Mouse (Mus musculus) hindbrain, embryonic 15.5 days (tissue): Measurements from ENCODE around the gene Ctnnd2. TPM values are rescaled to one million over a fixed set of nuclear protein-coding genes. Genes with fewer than 3 reads are reported as not detected.

Experiments
- ATAC-seq: fragments of 200-750 bp; cut with Nextera tagmentation; 2 replicates; pipeline ENCODE4 v1.8.0; 2017; ENCODE audit warnings: low read depth, moderate number of reproducible peaks, moderate TSS enrichment; ENCODE audit not compliant: low FRiP score
- H3K27ac ChIP-seq: fragments of 300-500 bp; sonication (generic); replicated peaks from 2 replicates; pipeline ENCODE4 v1.5.1; 2015; ENCODE audit warnings: mild to moderate bottlenecking, inconsistent platforms
- H3K27me3 ChIP-seq: fragments of 300-500 bp; sonication (generic); 2 replicates; pipeline ENCODE4 v1.6.1; 2015; ENCODE audit warnings: control low read depth, inconsistent platforms
- H3K36me3 ChIP-seq: fragments of 300-500 bp; sonication (generic); 2 replicates; pipeline ENCODE4 v1.6.1; 2015; ENCODE audit warnings: control low read depth, inconsistent platforms
- H3K4me1 ChIP-seq: fragments of 300-500 bp; sonication (generic); replicated peaks from 2 replicates; pipeline ENCODE4 v1.6.1; 2015; ENCODE audit warnings: control low read depth, inconsistent platforms
- H3K4me2 ChIP-seq: fragments of 300-500 bp; sonication (generic); 2 replicates; pipeline ENCODE4 v1.6.1; 2015; ENCODE audit warnings: moderate library complexity, mild to moderate bottlenecking, inconsistent platforms
- H3K4me3 ChIP-seq: fragments of 300-500 bp; sonication (generic); 2 replicates; pipeline ENCODE4 v1.5.1; 2015; ENCODE audit warnings: mild to moderate bottlenecking, inconsistent platforms
- H3K9ac ChIP-seq: fragments of 300-500 bp; sonication (generic); 2 replicates; pipeline ENCODE4 v1.6.1; 2015; ENCODE audit warnings: inconsistent platforms
- H3K9me3 ChIP-seq: fragments of 300-500 bp; sonication (generic); 2 replicates; pipeline ENCODE4 v1.6.1; 2016; ENCODE audit warnings: control low read depth, inconsistent platforms
- whole genome bisulfite sequencing: fragments of 180-500 bp; shearing (Covaris S2); methylation state at CpG from one replicate; pipeline ENCODE4 v1.1.7; 2015; 5-methylcytosine and 5-hydroxymethylcytosine counted together
- polyA plus RNA-seq: library from polyadenylated mRNA; unstranded; fragments of >200 nt; fragmentation: Nextera tagmentation; extraction: Ambion mirVana; gene quantifications from 2 replicates; pipeline ENCODE4 v1.2.1, GENCODE M21; 2015

The Ctnnd2 gene
- polyA plus RNA-seq, 1 experiment from 2014 or later: 71.8 TPM

GRCm38 (mm10) chr15:30345754-30346153 is 173.4 kb downstream of the Ctnnd2 start:
- 94% methylated on average over 5 of the region's 5 CpGs for WGBS
- Histone ChIP-seq H3K4me1 (no peaks in the 10 kb centered on the region), H3K4me2 (no peak overlapping the region), H3K9ac (no peak overlapping the region), H3K36me3 (no peaks in the 10 kb centered on the region), H3K4me3 (no peak overlapping the region), H3K27ac (no peak overlapping the region), H3K27me3 (no peaks in the 10 kb centered on the region), H3K9me3 (no peaks in the 10 kb centered on the region)
- no peak for ATAC-seq

DNA sequence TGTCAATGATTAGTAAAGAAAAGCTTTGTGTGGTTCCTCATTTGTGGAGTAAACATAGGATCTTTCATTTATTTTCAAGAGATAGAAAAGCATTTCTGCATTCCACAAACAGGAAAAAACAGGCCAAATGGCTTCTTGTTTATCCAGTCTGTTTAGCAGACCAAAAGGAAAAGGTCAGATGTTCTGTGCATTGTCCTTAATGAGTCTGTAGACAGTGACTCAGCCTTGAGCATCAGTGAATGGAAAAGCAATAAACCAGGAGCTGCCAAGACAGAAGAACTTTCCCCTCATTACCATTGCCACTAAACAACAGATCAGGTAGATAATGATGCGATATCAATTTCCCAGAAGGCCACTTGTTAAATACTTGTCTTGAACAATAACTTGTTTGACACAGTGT is 192.1 kb downstream of the Ctnnd2 start:
- Histone ChIP-seq H3K36me3 (no peaks in the 10 kb centered on the region), H3K9me3 (no peaks in the 10 kb centered on the region), H3K4me1 (no peaks in the 10 kb centered on the region), H3K9ac (no peak overlapping the region), H3K27me3 (no peaks in the 10 kb centered on the region), H3K27ac (no peak overlapping the region), H3K4me3 (no peak overlapping the region), H3K4me2 (no peak overlapping the region)
- 80% methylated on average over 1 of the region's 1 CpGs for WGBS
- ATAC-seq: no peak

- Histone ChIP-seq H3K4me2 (no peak overlapping the region), H3K4me3 (no peak overlapping the region), H3K27ac (no peak overlapping the region), H3K27me3 (no peaks in the 10 kb centered on the region), H3K9me3 (no peaks in the 10 kb centered on the region), H3K36me3 (no peaks in the 10 kb centered on the region), H3K9ac (no peak overlapping the region), H3K4me1 (peaks cover 15% of the 10 kb centered on the region)
- WGBS: 57% methylated on average over 7 of the region's 7 CpGs
- ATAC-seq: no peak
These were observed 197.6 kb downstream of the Ctnnd2 start for GRCm38 (mm10) chr15:30369997-30370396.

DNA sequence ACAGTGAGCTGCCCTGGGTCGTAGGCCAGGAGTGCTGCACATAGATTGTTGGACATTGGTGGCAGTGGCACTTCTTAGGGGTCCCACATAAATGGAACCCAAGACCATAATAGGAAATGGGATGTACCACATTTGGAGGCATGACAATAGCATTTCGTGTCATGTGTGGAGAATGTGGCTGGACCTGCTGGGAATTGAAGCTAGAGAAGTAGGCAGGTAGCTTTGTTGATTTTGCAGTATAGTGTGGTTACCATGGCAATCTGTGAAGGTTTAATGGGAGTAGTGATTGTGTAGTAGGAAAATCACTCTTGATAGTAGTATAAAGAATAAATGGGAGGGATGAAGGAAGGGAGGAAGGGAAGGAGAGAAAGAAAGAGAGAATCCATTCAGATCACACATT is 198.8 kb downstream of the Ctnnd2 start:
- no peak for ATAC-seq
- Histone ChIP-seq H3K4me2 (no peak overlapping the region), H3K27me3 (no peaks in the 10 kb centered on the region), H3K36me3 (no peaks in the 10 kb centered on the region), H3K4me3 (no peak overlapping the region), H3K27ac (no peak overlapping the region; the same call in 1 of the 2 replicates), H3K9me3 (no peaks in the 10 kb centered on the region), H3K4me1 (peaks cover 15% of the 10 kb centered on the region), H3K9ac (no peak overlapping the region)
- 68% methylated on average over 2 of the region's 2 CpGs for WGBS

GRCm38 (mm10) chr15:30373654-30374215 is 201.3 kb downstream of the Ctnnd2 start:
- Histone ChIP-seq H3K4me3 (no peak overlapping the region), H3K4me1 (peaks cover 15% of the 10 kb centered on the region), H3K9ac (no peak overlapping the region), H3K4me2 (no peak overlapping the region), H3K27ac (no peak overlapping the region), H3K9me3 (no peaks in the 10 kb centered on the region), H3K27me3 (no peaks in the 10 kb centered on the region), H3K36me3 (no peaks in the 10 kb centered on the region)
- WGBS: 76% methylated on average over 6 of the region's 6 CpGs
- ATAC-seq: no peak

DNA sequence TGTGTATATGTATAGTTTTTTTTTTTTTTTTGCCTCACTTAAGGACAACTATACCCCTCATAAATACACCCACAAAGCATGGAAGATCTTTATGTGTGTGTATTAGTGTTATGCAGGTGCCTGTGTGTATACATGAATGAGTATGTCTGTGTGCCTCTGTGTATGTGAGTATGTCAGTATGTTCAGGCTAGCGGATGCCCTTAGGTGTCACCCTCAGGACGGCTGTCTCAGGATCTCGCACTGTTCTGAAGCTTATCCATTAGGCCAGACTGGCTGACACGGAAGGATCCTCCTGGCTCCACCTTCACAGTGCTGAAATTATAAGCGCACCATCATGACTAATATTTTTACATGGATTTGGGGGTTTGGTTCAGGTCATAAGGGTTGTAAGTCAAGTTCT is 202.5 kb downstream of the Ctnnd2 start:
- H3K4me3 ChIP-seq: no peak overlapping the region
- no peaks in the 10 kb centered on the region for H3K9me3 ChIP-seq
- H3K27me3 ChIP-seq: no peaks in the 10 kb centered on the region
- 93% methylated on average over 5 of the region's 5 CpGs for WGBS
- H3K4me2 ChIP-seq: no peak overlapping the region
- peaks cover 15% of the 10 kb centered on the region for H3K4me1 ChIP-seq
- no peaks in the 10 kb centered on the region for H3K36me3 ChIP-seq
- no peak for ATAC-seq
- H3K9ac ChIP-seq: no peak overlapping the region
- H3K27ac ChIP-seq: no peak overlapping the region

GRCm38 (mm10) chr15:30383075-30383842 is 210.9 kb downstream of the Ctnnd2 start:
- WGBS: 21% methylated on average over 9 of the region's 9 CpGs
- Histone ChIP-seq H3K4me2 (no peak overlapping the region), H3K27me3 (no peaks in the 10 kb centered on the region), H3K27ac (0 out of 2 replicates have a peak overlapping the region, but pooled peaks have one; percentile 10), H3K4me1 (peaks cover 17% of the 10 kb centered on the region), H3K36me3 (no peaks in the 10 kb centered on the region), H3K9me3 (no peaks in the 10 kb centered on the region), H3K9ac (no peak overlapping the region), H3K4me3 (no peak overlapping the region)
- no peak for ATAC-seq

DNA sequence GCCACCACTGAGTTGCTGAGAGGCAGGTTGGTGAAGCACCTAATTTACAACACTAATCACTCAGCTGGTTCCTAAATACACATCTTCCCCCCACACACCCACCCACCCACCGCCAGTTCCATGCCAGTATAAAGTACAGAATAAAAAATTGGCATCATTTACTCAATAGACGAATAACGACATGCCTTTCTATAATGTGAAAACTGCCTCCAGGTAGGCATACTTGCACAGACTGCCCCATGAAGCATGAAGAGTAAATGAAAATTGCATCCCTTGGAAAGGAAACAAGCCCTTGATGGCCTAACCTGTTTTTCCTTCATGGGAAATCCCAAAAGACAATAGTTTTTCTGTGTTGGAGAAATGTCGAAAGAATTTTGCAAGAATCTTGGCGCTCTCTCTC is 212.0 kb downstream of the Ctnnd2 start:
- H3K27ac ChIP-seq: no peak overlapping the region
- WGBS: 64% methylated on average over 5 of the region's 5 CpGs

DNA sequence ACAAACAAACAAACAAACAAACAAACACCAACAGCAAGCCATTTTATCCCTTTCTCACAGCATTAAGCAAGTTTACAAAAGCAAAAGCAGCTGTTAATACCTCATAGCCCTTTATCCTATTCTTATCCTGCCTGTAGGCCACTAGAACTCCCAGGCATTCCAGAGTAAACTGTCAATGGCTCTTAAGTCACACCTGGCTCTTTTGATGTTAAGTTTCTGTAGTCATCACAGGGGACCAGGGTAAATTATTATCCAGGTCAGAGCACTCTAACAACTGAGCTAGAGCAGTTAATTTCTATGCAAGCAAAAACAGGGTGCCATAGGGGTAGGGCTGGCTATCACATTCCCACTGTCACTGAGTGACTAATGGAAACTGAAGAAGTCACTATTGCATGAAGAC is 214.1 kb downstream of the Ctnnd2 start:
- no peak overlapping the region for H3K27ac ChIP-seq
- no peak for ATAC-seq
- no peaks in the 10 kb centered on the region for H3K36me3 ChIP-seq
- no peak overlapping the region for H3K4me2 ChIP-seq
- no peak overlapping the region for H3K4me3 ChIP-seq
- H3K9me3 ChIP-seq: no peaks in the 10 kb centered on the region
- no peaks in the 10 kb centered on the region for H3K27me3 ChIP-seq
- no peak overlapping the region for H3K9ac ChIP-seq
- peaks cover 17% of the 10 kb centered on the region for H3K4me1 ChIP-seq

More for the DNA sequence above, 212.0 kb downstream of the Ctnnd2 start:
- Histone ChIP-seq H3K9ac (no peak overlapping the region), H3K9me3 (no peaks in the 10 kb centered on the region), H3K27me3 (no peaks in the 10 kb centered on the region), H3K4me3 (no peak overlapping the region), H3K36me3 (no peaks in the 10 kb centered on the region), H3K4me1 (peaks cover 17% of the 10 kb centered on the region), H3K4me2 (no peak overlapping the region)
- no peak for ATAC-seq

DNA sequence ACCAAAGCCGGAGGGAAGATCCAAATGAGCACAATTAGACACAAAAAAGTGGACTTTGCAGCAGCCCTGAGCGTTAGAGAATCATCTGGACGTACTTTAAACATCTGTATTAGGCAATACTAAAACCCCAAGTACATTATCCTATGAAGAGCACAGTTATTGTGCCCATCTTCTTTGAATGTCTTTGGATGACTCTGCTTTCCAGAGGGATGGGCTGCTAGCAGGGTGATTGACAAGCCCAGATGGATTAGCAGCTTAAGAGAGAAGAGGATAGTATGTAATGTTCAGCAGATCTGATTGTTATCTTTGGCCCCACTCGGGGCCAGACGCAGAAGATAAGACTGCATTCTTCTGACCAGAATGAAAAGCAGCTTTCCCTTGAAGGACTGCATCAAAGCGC is 214.9 kb downstream of the Ctnnd2 start:
- H3K4me3 ChIP-seq: no peak overlapping the region
- no peak overlapping the region for H3K27ac ChIP-seq
- no peaks in the 10 kb centered on the region for H3K27me3 ChIP-seq
- no peaks in the 10 kb centered on the region for H3K36me3 ChIP-seq
- 56% methylated on average over 6 of the region's 6 CpGs for WGBS
- H3K4me1 ChIP-seq: peaks cover 17% of the 10 kb centered on the region
- ATAC-seq: no peak
- no peak overlapping the region for H3K9ac ChIP-seq
- H3K9me3 ChIP-seq: no peaks in the 10 kb centered on the region
- no peak overlapping the region for H3K4me2 ChIP-seq

- H3K9ac ChIP-seq: no peak overlapping the region
- H3K9me3 ChIP-seq: no peaks in the 10 kb centered on the region
- peaks cover 5% of the 10 kb centered on the region; the same call in 1 of the 2 replicates for H3K4me1 ChIP-seq
- H3K4me3 ChIP-seq: no peak overlapping the region
- ATAC-seq: no peak
- no peaks in the 10 kb centered on the region for H3K36me3 ChIP-seq
- H3K4me2 ChIP-seq: no peak overlapping the region
- H3K27me3 ChIP-seq: no peaks in the 10 kb centered on the region
- H3K27ac ChIP-seq: no peak overlapping the region
- 43% methylated on average over 4 of the region's 4 CpGs for WGBS
These were observed 228.7 kb downstream of the Ctnnd2 start for GRCm38 (mm10) chr15:30401111-30401510.

- Histone ChIP-seq H3K9me3 (no peaks in the 10 kb centered on the region), H3K4me3 (no peak overlapping the region), H3K27ac (no peak overlapping the region), H3K36me3 (no peaks in the 10 kb centered on the region), H3K9ac (no peak overlapping the region), H3K4me1 (no peaks in the 10 kb centered on the region; the same call in 1 of the 2 replicates), H3K27me3 (no peaks in the 10 kb centered on the region), H3K4me2 (no peak overlapping the region)
- 14% methylated on average over 1 of the region's 1 CpGs for WGBS
- no peak for ATAC-seq
These were observed 233.9 kb downstream of the Ctnnd2 start for GRCm38 (mm10) chr15:30406254-30406653.
